Mouse (Mus musculus): Measurements from ENCODE around the gene Trrap.

GRCm38 (mm10) chr5:144752432-144752831 is 15.1 kb upstream of the Trrap start:
- TF ChIP-seq CTCF (conservative IDR thresholded peaks at IDR 0.05 in 1 of 2, IDR thresholded peaks at IDR 0.05 in 1 of 2; ENCODE audit: low read depth in 2 of 2, low read length in 2 of 2) = peak in 1 of 2 experiments; percentile 24; a peak in 2 of 4 replicates
- no peak for TF ChIP-seq MYC (IDR thresholded peaks at IDR 0.05; ENCODE audit: low read depth, low read length)
- TF ChIP-seq NELFE (IDR thresholded peaks at IDR 0.05; ENCODE audit: low read depth, low read length) = no peak
- no peak for TF ChIP-seq RCOR1 (conservative IDR thresholded peaks at IDR 0.05; ENCODE audit: low read depth, low read length)
- no peak for TF ChIP-seq JUND (conservative IDR thresholded peaks at IDR 0.05; ENCODE audit: low read depth, low read length)
- no peak for TF ChIP-seq POLR2A (IDR thresholded peaks at IDR 0.05; ENCODE audit: low read depth, low read length)
